Mouse (Mus musculus) activated CD4-positive, CD25-positive, alpha-beta regulatory T cell, adult 4 months (primary cell): ENCODE data around the gene Med13. TPM values are rescaled to one million over a fixed set of nuclear protein-coding genes. Genes with fewer than 3 reads are reported as not detected.
A peak's percentile ranks its signal among the peaks of the same experiment; 100 is the strongest.

ENCODE experiments used
- ATAC-seq: one replicate; pipeline ENCODE4 v1.8.0; 2017
- polyA plus RNA-seq, 2 experiments: library from polyadenylated mRNA; unstranded; fragments of 100-300 nt; shearing (Covaris generic); gene quantifications; one replicate each; pipeline ENCODE4 v1.2.1; 2017

The Med13 gene
- polyA plus RNA-seq, 2 experiments from 2014 or later = 8.5 to 11.0 TPM

DNA sequence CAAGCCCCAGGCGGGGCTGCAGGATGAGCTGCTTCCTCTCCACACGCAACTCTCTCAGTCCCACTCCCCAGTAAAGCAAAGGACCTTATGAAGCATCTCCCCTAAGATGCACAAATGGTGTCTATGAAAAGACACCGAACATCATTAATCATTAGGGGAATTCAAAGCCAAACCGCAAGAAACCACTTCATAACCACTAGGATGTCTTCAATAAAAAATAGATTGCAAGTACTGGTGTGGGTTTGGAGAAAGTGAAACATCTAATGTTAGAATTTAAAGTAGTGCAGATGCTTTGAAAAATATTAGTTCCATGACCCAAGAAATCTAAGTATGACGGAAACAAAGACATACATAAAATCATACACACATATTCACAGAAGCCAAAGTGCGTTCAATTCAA is 65.7 kb downstream of the Med13 start:
- peak; percentile 54 for ATAC-seq

DNA sequence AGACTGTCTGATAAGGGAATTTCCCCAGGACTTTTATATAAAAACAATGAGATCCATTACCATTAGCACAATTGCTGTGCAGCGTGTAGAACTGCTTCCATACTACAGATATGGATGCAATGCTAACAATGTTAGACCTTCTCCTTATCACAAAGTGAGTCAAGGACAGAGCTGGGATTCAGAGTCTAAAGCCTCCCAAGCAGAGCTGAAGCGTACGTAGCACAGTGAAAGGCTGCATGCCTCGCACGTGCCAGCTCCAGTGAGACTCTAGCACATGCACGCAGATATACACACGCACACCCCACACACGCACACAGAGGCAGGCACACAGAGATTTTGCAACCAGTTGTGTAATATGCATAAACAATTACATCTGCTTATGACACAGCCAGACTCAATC is 71.7 kb downstream of the Med13 start:
- no peak for ATAC-seq

DNA sequence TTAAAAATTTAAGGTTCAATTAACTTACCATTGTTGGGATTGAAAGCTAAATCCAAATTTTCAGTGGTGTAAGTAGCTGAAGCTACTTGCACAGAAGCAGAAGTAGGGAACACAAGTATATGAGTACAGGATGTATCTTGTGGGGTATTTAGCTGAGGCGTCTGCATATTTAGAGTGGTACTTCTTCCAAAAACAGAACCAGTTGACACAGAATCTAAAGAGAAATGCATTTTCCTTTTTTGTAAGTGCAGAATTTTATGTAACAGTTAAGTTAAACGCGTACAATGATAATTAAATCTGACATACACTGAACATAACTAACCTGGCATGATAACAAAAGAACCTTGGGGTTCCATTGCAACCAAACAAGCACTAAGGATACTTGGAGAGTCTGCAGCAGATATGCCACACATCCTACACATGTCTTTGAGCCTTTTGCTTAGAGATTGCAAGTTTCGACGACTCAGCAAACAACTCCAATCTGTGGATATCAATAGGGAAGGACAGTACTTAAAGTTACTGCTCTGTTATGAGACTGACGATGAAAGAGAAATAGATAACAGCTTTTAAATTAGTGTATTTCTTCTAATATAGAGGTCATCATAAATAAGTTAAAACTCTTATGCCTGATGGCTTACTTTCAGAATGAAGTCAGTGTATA is 78.8 kb downstream of the Med13 start:
- ATAC-seq = no peak

DNA sequence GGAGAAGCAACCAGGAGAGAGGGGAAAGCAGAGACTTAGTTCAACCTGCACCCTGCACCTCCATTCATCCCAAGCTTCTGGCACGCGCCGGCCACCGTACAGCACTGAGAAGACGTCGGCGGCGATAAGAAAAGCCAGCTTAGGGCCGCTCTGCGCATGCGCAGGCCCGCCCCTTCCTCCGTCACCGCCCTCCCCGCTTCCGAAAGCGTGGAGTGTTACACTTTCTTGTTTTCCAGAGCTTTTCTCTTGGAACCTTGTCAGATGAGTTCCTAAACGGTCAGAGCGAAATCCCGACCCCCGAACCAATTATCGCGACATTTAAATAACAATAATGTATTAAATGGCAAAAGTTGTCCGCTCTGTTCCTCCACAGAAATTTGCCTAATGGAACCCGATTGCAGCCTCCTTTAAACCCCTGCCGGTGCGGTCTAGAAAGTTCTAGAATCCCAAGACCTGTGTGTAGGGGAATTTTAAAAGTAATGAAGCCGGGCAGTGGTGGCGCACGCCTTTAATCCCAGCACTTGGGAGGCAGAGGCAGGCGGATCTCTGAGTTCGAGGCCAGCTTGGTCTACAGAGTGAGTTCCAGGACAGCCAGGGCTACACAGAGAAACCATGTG is 99.8 kb downstream of the Med13 start, which contains the start of gene Ints2:
Ints2 (minus strand) TSS at position 116 of the 617 bp plus-strand sequence.
- ATAC-seq = peak; percentile 68

DNA sequence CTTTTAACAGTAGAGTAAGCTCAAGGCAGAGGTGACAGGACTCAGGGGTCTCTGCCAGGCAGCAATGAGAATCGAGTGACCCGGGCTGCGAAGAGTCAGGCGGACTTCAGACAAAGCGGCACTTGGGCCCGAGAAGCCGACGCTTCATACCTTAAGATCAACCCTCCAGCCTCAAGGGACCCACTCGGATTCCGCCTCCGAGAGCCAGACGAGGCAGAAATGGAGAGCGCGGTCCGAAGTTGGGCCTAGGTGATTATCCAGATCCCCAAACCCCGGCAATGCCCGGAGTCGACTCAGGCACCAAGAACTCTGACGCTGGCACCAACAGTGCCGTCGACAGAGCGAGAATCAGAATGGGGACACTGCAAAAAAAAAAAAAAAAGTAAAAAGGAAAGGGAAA is 100.3 kb downstream of the Med13 start:
- peak; percentile 38 for ATAC-seq

DNA sequence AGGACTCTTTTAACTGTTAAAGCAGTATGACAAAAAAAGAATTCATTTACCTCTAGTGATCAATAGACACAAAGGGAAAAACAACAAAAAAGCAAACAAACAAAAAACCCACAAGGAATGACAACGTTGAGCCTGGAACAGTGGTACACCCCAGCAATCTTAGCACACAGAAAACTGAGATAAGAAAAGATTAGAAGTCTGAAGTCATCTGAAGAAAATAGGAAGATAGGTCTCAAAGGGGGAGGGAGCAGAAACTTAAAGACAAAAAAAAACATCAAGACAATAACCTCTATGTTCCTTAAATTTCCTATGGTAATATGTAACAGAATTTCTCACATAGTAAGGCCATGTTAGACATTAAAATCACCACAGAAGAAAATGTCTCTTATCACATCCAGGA is 104.1 kb downstream of the Med13 start:
- no peak for ATAC-seq

DNA sequence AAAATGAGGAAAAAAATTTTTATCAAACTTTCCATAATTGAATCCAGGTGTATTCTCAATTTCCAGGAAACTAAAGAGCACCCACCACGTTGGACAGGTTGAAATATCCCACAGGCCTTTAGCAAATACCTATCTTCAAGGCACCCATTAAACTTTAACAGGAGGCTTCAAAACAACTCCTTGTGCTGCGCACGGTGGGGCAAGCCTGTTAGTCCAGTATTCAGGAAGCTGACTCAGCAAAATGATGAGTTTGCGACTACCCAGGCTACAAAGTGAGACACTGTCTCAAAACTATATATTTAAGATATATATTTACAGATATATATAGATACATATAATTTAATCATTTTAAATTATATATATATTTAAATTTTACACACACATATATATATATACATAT is 125.0 kb downstream of the Med13 start:
- no peak for ATAC-seq

DNA sequence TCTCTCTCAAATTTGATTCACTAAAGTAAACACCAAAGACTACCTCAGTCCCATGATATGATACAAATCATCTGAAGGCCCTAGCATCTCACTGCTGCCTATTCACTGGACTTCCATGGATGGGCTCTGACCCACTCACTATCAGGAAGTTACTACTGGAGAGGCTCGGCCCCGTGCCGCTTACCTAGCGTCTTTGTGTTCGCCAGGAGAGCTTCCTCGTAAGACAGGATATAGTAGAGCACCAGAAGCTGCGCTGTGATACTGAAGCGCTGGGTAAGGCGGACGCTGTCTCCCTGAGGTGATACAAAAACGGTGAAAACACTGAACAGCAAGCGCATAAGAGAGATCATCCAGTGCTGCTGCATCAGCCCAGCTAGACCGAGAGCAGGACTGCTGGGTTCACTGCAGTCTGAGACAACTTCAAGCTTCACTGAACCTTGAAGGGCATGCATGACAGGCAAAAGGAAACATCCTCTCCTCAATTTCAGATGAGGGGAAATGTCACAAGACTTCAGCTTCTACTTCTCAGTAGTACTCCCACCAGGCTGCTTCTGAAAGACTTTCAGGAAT is 125.5 kb downstream of the Med13 start:
- ATAC-seq = no peak

DNA sequence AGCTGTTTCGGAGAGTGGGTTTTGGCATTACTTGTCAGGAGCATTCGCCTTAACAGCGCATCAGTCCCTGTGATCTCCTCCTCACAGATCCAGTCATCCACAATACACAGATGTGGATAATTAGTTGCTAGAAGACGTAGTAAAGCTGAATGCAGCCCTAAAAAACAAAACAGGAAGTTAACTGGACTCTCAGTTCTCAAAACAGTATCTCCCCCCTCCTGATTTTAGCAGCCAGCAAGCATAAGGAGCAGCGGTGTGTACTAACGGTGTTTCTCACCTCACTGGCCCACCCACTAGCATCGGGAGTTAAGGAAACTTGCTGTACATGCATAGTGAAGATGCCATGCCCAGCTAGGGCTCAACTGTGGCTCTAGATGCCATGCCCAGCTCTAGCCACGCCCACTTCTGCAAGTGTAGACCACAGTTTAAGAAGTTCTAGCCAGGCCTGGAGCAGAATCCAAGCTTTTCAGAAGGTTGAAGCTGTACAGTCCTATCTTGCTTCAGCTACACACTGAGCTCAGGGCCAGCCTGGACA is 130.7 kb downstream of the Med13 start:
- ATAC-seq = no peak

DNA sequence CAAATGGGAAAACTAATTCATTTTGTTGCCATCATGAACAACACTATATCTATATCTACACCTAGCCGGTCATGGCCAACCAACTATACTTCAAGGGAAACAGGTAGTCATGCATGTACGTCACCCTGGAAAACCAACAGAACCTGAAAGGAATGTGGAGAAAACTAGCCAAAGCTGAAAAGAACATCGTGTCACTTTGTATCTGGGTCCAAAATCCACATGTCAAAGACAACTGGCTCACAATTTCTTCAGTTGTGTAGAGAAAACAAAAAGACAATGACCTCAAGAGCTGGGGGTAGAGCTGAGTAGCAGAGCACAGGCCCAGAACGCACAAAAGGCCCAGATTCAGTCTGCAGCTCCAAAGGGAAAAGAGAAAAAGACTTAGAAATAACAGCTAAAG is 131.6 kb downstream of the Med13 start:
- no peak for ATAC-seq

Other genes starting within 250 kb of the Med13 start
- gene Brip1, start 156.4 kb downstream of the Med13 start, polyA plus RNA-seq = 1 to 10 TPM; 6.0 to 8.5 TPM
- 10 to 100 TPM; 18.6 to 22.5 TPM for gene Ints2, start 100.0 kb downstream of the Med13 start, polyA plus RNA-seq
- 10 to 100 TPM; 45.5 to 54.7 TPM for gene Rnft1, start 127.1 kb upstream of the Med13 start, polyA plus RNA-seq
- 10 to 100 TPM; 40.2 to 56.5 TPM for gene Rps6kb1, start 187.2 kb upstream of the Med13 start, polyA plus RNA-seq
- 1 to 10 TPM; 5.7 to 5.9 TPM for gene Tubd1, start 187.4 kb upstream of the Med13 start, polyA plus RNA-seq